Mouse (Mus musculus) hindbrain, embryonic 11.5 days (tissue): ENCODE measurements around the gene Klhl26. TPM values are rescaled to one million over a fixed set of nuclear protein-coding genes. Genes with fewer than 3 reads are reported as not detected.

Experiments
- ATAC-seq: fragments of 200-750 bp; cut with Nextera tagmentation; 2 replicates; pipeline ENCODE4 v1.8.0; 2017; ENCODE audit warnings: mild to moderate bottlenecking, moderate TSS enrichment, moderate library complexity; ENCODE audit not compliant: low FRiP score
- DNase-seq: peaks from one replicate; pipeline ENCODE4 v3.0.0-alpha.2; 2015; ENCODE audit warnings: low spot score
- H3K27ac ChIP-seq: fragments of 300-500 bp; sonication (generic); 2 replicates; pipeline ENCODE4 v1.5.1; 2014; ENCODE audit warnings: mild to moderate bottlenecking, low read depth, low read length
- H3K27me3 ChIP-seq: fragments of 300-500 bp; sonication (generic); 2 replicates; pipeline ENCODE4 v1.6.1; 2014; ENCODE audit warnings: mild to moderate bottlenecking, low read length, moderate library complexity, mixed read lengths; ENCODE audit not compliant: control insufficient read depth, insufficient read depth
- H3K36me3 ChIP-seq: fragments of 300-500 bp; sonication (generic); 2 replicates; pipeline ENCODE4 v1.6.1; 2014; ENCODE audit warnings: mild to moderate bottlenecking, low read length, moderate library complexity, mixed read lengths; ENCODE audit not compliant: control insufficient read depth, insufficient read depth
- H3K4me1 ChIP-seq: fragments of 300-500 bp; sonication (generic); replicated peaks from 2 replicates; pipeline ENCODE4 v1.6.1; 2014; ENCODE audit warnings: low read length, mixed read lengths; ENCODE audit not compliant: control insufficient read depth, insufficient read depth
- H3K4me2 ChIP-seq: fragments of 300-500 bp; sonication (generic); replicated peaks from 2 replicates; pipeline ENCODE4 v1.6.1; 2014; ENCODE audit warnings: mild to moderate bottlenecking, low read depth, low read length
- H3K4me3 ChIP-seq: fragments of 300-500 bp; sonication (generic); 2 replicates; pipeline ENCODE4 v1.5.1; 2014; ENCODE audit warnings: low read depth, low read length
- H3K9ac ChIP-seq: fragments of 300-500 bp; sonication (generic); 2 replicates; pipeline ENCODE4 v1.6.1; 2014; ENCODE audit warnings: low read depth, low read length
- H3K9me3 ChIP-seq: fragments of 300-500 bp; sonication (generic); 2 replicates; pipeline ENCODE4 v1.6.1; 2016; ENCODE audit warnings: low read length; ENCODE audit not compliant: control insufficient read depth
- WGBS: fragments of 180-500 bp; shearing (Covaris S2); extraction: QIAGEN DNeasy Blood & Tissue Kit; methylation state at CpG from one replicate; pipeline ENCODE4 v1.1.7; 2014; 5-methylcytosine and 5-hydroxymethylcytosine counted together
- polyA plus RNA-seq: library from polyadenylated mRNA; unstranded; fragments of >200 nt; fragmentation: Nextera tagmentation; extraction: Ambion mirVana; gene quantifications from 2 replicates; pipeline ENCODE4 v1.2.1, GENCODE M21; 2014

Klhl26 gene
- polyA plus RNA-seq, 1 experiment from 2014 or later: 11.1 TPM

- 58% methylated on average over 52 of the region's 52 CpGs for WGBS
- ATAC-seq (no peak), DNase-seq (no peak)
- H3K27ac ChIP-seq: no peak overlapping the region
- H3K4me3 ChIP-seq: no peak overlapping the region
- H3K9me3 ChIP-seq: no peaks in the 10 kb centered on the region
- no peaks in the 10 kb centered on the region for H3K4me1 ChIP-seq
- no peak overlapping the region for H3K4me2 ChIP-seq
- H3K27me3 ChIP-seq: peaks cover 3% of the 10 kb centered on the region
- H3K9ac ChIP-seq: no peak overlapping the region
- H3K36me3 ChIP-seq: no peaks in the 10 kb centered on the region
Measured at GRCm38 (mm10) chr8:70452196-70452966, 24.4 kb downstream of the Klhl26 start.

- H3K9ac ChIP-seq: no peak overlapping the region
- DNase-seq: no peak
- WGBS: 76% methylated on average over 19 of the region's 19 CpGs
Measured at GRCm38 (mm10) chr8:70447639-70448420, 28.9 kb downstream of the Klhl26 start.

DNA sequence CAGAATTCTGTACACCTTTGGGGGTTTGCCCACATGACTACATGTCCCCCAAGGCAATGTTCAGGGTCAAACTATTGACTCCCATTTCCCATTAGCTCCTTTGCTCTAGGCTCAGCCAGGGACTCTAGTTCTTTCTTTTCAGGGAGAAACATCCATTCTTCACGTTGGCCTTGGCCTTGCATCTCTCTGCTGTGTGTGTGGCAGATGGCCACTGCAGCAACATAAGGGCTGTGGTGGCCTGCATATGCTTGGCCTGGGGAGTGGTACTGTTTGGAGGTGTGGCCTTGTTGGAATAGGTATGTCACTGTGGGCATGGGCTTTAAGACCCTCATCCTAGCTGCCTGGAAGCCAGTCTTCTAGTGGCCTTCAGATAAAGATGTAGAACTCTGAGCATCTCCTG is 30.8 kb downstream of the Klhl26 start:
- H3K4me3 ChIP-seq: no peak overlapping the region
- no peak overlapping the region for H3K4me2 ChIP-seq
- no peak overlapping the region for H3K9ac ChIP-seq
- H3K9me3 ChIP-seq: no peaks in the 10 kb centered on the region
- H3K4me1 ChIP-seq: no peaks in the 10 kb centered on the region
- H3K36me3 ChIP-seq: no peaks in the 10 kb centered on the region
- DNase-seq (no peak), ATAC-seq (no peak)
- 76% methylated on average over 1 of the region's 1 CpGs for WGBS
- H3K27me3 ChIP-seq: no peaks in the 10 kb centered on the region
- H3K27ac ChIP-seq: no peak overlapping the region

More at GRCm38 (mm10) chr8:70447639-70448420, 28.9 kb downstream of the Klhl26 start:
- Histone ChIP-seq H3K4me1 (no peaks in the 10 kb centered on the region), H3K27ac (no peak overlapping the region), H3K4me2 (no peak overlapping the region), H3K4me3 (no peak overlapping the region), H3K27me3 (peaks cover 3% of the 10 kb centered on the region), H3K36me3 (no peaks in the 10 kb centered on the region), H3K9me3 (no peaks in the 10 kb centered on the region)
- ATAC-seq: no peak

- Histone ChIP-seq H3K27ac (no peak overlapping the region), H3K9me3 (no peaks in the 10 kb centered on the region), H3K4me1 (no peaks in the 10 kb centered on the region; the same call in 1 of the 2 replicates), H3K4me3 (no peak overlapping the region), H3K27me3 (no peaks in the 10 kb centered on the region), H3K4me2 (no peak overlapping the region), H3K9ac (no peak overlapping the region), H3K36me3 (no peaks in the 10 kb centered on the region)
- WGBS: 85% methylated on average over 4 of the region's 4 CpGs
- DNase-seq (no peak), ATAC-seq (no peak)
Measured at GRCm38 (mm10) chr8:70443326-70443725, 33.4 kb downstream of the Klhl26 start.

DNA sequence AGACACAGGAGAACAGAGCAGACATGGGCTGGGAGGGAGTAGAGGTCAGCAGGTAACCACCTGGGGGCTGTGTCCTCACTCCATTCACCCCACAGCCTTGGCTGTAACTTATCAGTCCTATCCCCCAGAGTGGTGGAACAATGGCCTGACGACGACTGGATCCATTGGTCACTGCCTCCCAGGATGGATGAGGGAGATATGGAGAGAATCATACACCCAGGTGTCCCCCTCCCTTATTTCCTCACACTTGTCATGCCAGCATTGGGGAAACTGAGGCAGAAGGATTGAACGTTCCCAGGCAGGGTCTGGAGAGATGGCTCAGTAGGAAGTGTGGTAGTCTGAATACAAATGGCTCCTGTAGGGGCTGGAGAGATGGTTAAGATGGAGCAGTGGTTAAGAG is 35.2 kb downstream of the Klhl26 start:
- ATAC-seq: no peak

GRCm38 (mm10) chr8:70440246-70440645 is 36.5 kb downstream of the Klhl26 start:
- Histone ChIP-seq H3K4me2 (no peak overlapping the region; the same call in 1 of the 2 replicates), H3K36me3 (no peaks in the 10 kb centered on the region), H3K27ac (no peak overlapping the region), H3K9me3 (no peaks in the 10 kb centered on the region), H3K4me3 (no peak overlapping the region), H3K27me3 (no peaks in the 10 kb centered on the region), H3K9ac (no peak overlapping the region; the same call in 1 of the 2 replicates), H3K4me1 (peaks cover under 1% of the 10 kb centered on the region; the same call in 1 of the 2 replicates)
- DNase-seq (no peak), ATAC-seq (no peak; the same call in 1 of the 2 replicates)
- 59% methylated on average over 3 of the region's 3 CpGs for WGBS

More for the DNA sequence above, 35.2 kb downstream of the Klhl26 start:
- no peaks in the 10 kb centered on the region for H3K36me3 ChIP-seq
- no peaks in the 10 kb centered on the region for H3K27me3 ChIP-seq
- no peaks in the 10 kb centered on the region; the same call in 1 of the 2 replicates for H3K4me1 ChIP-seq
- no peak for DNase-seq
- no peak overlapping the region for H3K9ac ChIP-seq
- no peak overlapping the region for H3K4me3 ChIP-seq
- no peak overlapping the region for H3K27ac ChIP-seq
- no peaks in the 10 kb centered on the region for H3K9me3 ChIP-seq
- 68% methylated on average over 3 of the region's 3 CpGs for WGBS
- no peak overlapping the region for H3K4me2 ChIP-seq

DNA sequence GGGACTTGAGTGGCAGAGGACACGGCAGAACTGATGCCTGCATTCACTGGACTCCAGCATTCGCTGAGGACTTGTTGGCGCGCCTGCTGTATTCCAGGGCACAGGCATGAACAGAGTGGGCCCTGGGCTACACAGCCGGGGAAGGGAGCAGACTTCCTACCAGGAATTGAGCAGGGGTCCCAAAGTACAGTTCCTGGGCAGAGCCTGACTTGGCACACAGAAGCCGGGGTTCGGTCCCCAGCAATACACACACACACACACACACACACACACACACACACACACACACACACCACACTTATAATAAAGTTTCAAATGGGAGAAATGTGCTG is 37.0 kb downstream of the Klhl26 start:
- peaks cover 2% of the 10 kb centered on the region; the same call in 1 of the 2 replicates for H3K4me1 ChIP-seq
- H3K27me3 ChIP-seq: no peaks in the 10 kb centered on the region
- H3K27ac ChIP-seq: no peak overlapping the region; the same call in 1 of the 2 replicates
- H3K4me3 ChIP-seq: peak overlapping the region; percentile 65
- peak overlapping the region; percentile 57; the same call in 1 of the 2 replicates for H3K9ac ChIP-seq
- no peaks in the 10 kb centered on the region for H3K36me3 ChIP-seq
- DNase-seq: no peak
- no peaks in the 10 kb centered on the region for H3K9me3 ChIP-seq
- WGBS: 13% methylated on average over 7 of the region's 7 CpGs
- no peak for ATAC-seq
- H3K4me2 ChIP-seq: peak overlapping the region; percentile 73

DNA sequence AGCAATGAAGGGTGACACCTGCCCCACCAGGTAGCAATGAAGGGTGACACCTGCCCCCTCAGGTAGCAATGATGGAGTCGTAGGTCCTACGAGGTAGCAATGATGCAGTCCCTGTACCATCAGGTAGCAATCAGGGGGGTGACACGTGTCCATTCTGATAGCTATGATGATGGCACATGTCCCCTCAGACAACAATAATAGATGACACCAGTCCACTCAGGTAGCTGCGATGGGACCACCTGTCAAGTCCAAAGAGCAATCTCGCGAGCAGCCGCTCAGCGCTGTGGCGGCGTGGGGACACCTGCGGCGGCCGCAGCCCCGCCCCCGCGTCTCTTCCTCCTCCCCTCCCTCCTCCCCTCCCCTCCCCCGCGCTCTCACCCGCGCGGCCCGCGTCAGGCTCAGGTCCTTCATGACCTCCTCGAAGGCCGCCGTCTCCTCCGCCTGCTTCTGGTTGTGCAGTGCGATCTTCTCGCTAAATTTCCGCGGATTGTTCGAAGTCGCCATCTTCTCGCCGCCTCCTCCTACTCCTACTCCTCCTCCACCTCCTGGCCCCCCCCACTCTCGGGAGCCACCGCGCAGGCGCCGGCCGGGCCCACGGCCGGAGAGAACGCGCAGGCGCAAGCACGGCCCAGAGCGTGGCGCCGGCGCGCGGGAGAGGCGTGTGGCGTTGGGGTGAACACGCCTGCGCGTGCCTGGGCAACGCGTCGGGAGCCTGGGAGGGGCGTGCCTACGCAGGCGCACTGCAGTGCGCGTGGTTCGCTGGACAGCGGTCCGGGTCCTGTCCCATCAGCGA is 37.5 kb downstream of the Klhl26 start, which contains the start of gene Crtc1:
TSS of gene Crtc1 (minus strand) at position 525 of the 793 bp plus-strand sequence.
- Histone ChIP-seq H3K27me3 (no peaks in the 10 kb centered on the region), H3K36me3 (no peaks in the 10 kb centered on the region), H3K4me2 (peak within 1 kb of the TSS; percentile 73), H3K27ac (peak within 1 kb of the TSS; percentile 70), H3K9me3 (no peaks in the 10 kb centered on the region), H3K4me3 (peak within 1 kb of the TSS; percentile 65), H3K9ac (peak within 1 kb of the TSS; percentile 79), H3K4me1 (peaks cover 2% of the 10 kb centered on the region; the same call in 1 of the 2 replicates)
- WGBS: 1% methylated on average over 63 of the region's 70 CpGs
- peak; percentile 99 for DNase-seq
- peak; percentile 97 for ATAC-seq
